Mouse (Mus musculus): ENCODE measurements at regions not wholly inside any gene's neighbourhood (a gene's known extent, or its start where the extent isn't known, plus 50 kb on each side); places are given as distances from the start of the nearest gene placed in this dataset.

DNA sequence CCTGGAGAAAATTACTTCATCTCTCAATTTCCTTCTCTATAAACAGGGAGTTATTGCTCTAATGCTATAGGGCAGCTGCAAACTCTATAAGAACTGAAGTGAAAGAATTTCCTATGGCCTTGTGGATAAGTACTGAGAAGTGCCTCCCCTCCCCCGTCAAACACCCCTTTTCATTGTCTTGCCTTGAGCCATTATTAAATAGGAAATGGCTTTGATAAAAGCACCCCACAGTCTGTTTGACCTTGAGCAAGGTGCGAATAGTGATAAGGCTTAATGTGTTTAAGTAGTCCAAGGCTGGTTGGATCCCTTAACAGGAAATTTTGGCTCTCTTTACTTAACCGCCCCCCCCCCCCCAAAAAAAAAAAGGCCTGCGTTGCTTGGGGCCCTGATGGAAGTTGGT lies 111.7 kb upstream of the Arhgap28 start:
- in situ Hi-C loops (cut with MboI; ENCODE audit: low pct_unique_long_range_greater_than_20kb in 1 of 2, low sequenced_read_pairs in 2 of 2, unreplicated experiment in 1 of 2) = no loop called here

GRCm38 (mm10) chr17:68119055-68119698 lies 115.3 kb upstream of the Arhgap28 start:
- in situ Hi-C loops (cut with MboI; ENCODE audit: low pct_unique_long_range_greater_than_20kb in 1 of 2, low sequenced_read_pairs in 2 of 2, unreplicated experiment in 1 of 2) = no loop called here

- in situ Hi-C loops (cut with MboI; ENCODE audit: low pct_unique_long_range_greater_than_20kb in 1 of 2, low sequenced_read_pairs in 2 of 2, unreplicated experiment in 1 of 2) = no loop called here
Measured at GRCm38 (mm10) chr17:68120230-68120629, 116.3 kb upstream of the Arhgap28 start.

GRCm38 (mm10) chr17:68120744-68121143 lies 116.8 kb upstream of the Arhgap28 start:
- in situ Hi-C loops (cut with MboI; ENCODE audit: low pct_unique_long_range_greater_than_20kb in 1 of 2, low sequenced_read_pairs in 2 of 2, unreplicated experiment in 1 of 2) = no loop called here

GRCm38 (mm10) chr17:68134373-68134772 lies 130.5 kb upstream of the Arhgap28 start:
- in situ Hi-C loops (cut with MboI; ENCODE audit: low pct_unique_long_range_greater_than_20kb in 1 of 2, low sequenced_read_pairs in 2 of 2, unreplicated experiment in 1 of 2) = no loop called here

- in situ Hi-C loops (cut with MboI; ENCODE audit: low pct_unique_long_range_greater_than_20kb in 1 of 2, low sequenced_read_pairs in 2 of 2, unreplicated experiment in 1 of 2) = no loop called here
Measured at GRCm38 (mm10) chr17:68135436-68135835, 131.5 kb upstream of the Arhgap28 start.

DNA sequence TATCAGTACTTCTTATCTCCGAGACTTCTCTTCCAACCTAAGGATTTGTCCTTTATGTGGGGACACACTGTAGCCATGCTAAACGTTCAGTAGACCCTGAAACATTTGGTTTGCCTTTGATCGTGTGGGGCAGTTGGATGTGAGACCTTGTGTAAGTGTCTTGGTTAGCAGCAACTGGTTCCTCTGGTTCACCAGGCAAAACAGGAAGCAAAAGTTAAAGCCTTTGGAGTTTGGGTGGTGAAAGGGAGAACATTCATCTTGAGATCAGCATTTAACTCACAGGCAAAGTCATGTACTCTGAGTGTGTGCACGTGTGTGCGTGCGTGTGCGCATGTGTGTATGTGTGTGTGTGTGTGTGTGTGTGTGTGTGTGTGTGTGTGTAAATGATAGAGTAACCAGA lies 130.3 kb upstream of the L3mbtl4 start:
- in situ Hi-C loops (cut with MboI; ENCODE audit: low pct_unique_long_range_greater_than_20kb in 1 of 2, low sequenced_read_pairs in 2 of 2, unreplicated experiment in 1 of 2) = no loop called here

- in situ Hi-C loops (cut with MboI; ENCODE audit: low pct_unique_long_range_greater_than_20kb in 1 of 2, low sequenced_read_pairs in 2 of 2, unreplicated experiment in 1 of 2) = no loop called here
Measured at GRCm38 (mm10) chr17:68149237-68149792, 124.3 kb upstream of the L3mbtl4 start.

DNA sequence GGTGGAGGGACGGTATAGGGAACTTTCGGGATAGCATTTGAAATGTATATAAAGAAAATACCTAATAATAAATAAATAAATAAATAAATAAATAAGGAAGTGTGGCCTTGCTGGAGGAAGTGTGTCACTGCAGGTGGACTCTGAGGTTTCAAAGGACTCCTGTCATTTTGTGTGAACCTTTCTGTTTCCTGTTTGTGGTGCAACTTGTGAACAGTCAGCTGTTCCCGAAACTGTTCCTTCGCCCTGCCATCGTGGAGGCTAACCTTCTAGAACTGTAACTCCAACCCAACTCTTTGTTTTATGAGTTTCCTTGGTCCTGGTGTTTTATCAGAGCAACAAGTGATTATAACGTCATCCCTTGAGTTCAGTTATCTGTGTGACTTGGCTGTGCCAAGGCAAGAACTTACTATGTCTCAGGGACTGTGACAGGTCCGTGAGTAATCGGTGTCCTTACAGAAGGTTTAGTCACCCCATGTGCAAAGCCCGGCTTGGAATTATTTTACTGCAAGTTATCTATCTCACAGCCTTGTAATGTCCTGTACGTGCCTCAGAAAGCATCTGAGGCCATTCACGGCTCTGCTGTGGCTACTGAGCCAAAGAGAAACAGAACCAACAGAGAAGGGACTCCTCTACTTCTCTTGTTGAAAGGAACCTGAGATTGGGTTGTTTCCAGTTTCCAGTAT lies 121.0 kb upstream of the L3mbtl4 start:
- in situ Hi-C loops (cut with MboI; ENCODE audit: low pct_unique_long_range_greater_than_20kb in 1 of 2, low sequenced_read_pairs in 2 of 2, unreplicated experiment in 1 of 2) = loop anchor here in 1 of 2 experiments (25.0 kb wide), 1 partner anchor 290 kb away; no protein-coding TSS in a partner anchor

DNA sequence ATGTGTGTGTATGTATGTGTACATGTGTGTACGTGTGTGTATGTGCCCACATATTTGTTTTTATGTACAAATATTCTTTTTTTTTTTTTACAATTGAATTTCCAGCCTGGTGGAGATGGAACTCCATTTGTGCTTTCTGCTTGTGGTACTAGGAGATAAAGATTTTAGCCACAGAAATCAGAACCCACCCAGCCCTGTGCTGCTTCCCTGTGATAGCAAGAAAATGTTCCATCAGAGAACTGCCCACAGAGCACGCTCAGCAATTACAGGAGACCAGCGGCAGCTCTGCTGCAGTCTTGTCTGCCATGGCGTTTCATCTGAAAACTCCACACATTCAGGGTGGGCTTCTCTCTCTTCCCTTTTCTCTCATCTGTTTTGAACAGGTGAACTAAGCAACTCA lies 118.7 kb upstream of the L3mbtl4 start:
- in situ Hi-C loops (cut with MboI; ENCODE audit: low pct_unique_long_range_greater_than_20kb in 1 of 2, low sequenced_read_pairs in 2 of 2, unreplicated experiment in 1 of 2) = loop anchor here in 1 of 2 experiments (25.0 kb wide), 1 partner anchor 293 kb away; no protein-coding TSS in a partner anchor

GRCm38 (mm10) chr17:68158172-68158651 lies 115.4 kb upstream of the L3mbtl4 start:
- in situ Hi-C loops (cut with MboI; ENCODE audit: low pct_unique_long_range_greater_than_20kb in 1 of 2, low sequenced_read_pairs in 2 of 2, unreplicated experiment in 1 of 2) = loop anchor here in 1 of 2 experiments (25.0 kb wide), 1 partner anchor 296 kb away; no protein-coding TSS in a partner anchor

GRCm38 (mm10) chr17:68161107-68161506 lies 112.5 kb upstream of the L3mbtl4 start:
- in situ Hi-C loops (cut with MboI; ENCODE audit: low pct_unique_long_range_greater_than_20kb in 1 of 2, low sequenced_read_pairs in 2 of 2, unreplicated experiment in 1 of 2) = loop anchor here in 1 of 2 experiments (25.0 kb wide), 1 partner anchor 299 kb away; no protein-coding TSS in a partner anchor

DNA sequence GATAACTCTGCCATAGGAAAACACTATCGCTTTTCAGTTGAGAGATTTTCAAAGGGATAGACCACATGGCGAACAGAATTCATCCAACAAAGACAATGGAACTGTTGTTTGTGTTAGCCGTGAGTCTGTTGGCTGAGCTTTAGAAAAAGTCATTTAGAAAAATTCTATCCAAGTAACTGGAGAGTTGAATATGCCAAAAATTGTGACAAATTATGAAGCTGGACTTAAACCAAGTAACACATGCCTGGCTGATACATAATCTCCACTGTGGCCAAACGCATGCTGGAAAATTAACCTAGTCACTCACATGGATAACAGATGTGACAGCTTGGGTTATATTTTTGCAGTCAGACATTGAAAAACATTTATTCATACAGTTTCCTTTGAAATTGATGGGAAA lies 110.1 kb upstream of the L3mbtl4 start:
- in situ Hi-C loops (cut with MboI; ENCODE audit: low pct_unique_long_range_greater_than_20kb in 1 of 2, low sequenced_read_pairs in 2 of 2, unreplicated experiment in 1 of 2) = loop anchor here in 1 of 2 experiments (25.0 kb wide), 1 partner anchor 301 kb away; no protein-coding TSS in a partner anchor

DNA sequence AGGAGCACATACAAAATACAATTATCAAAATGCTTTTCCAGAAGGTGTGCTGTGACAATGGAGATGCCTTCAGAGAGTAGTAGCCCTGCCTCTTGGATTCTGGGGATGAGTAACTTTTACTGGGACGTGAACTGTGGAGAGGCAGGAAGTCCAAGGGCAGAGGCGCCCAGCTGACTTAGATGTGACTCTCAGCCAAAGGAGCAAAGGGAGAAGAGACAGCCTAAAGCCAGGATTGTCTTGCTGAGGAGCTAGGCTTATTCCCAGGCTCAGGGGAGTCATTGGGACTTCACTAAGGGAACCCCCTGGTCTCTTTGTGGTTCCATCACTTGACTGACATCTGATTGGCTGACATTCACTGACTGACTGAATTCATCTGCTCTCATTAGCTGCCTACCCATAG lies 108.9 kb upstream of the L3mbtl4 start:
- in situ Hi-C loops (cut with MboI; ENCODE audit: low pct_unique_long_range_greater_than_20kb in 1 of 2, low sequenced_read_pairs in 2 of 2, unreplicated experiment in 1 of 2) = loop anchor here in 1 of 2 experiments (25.0 kb wide), 1 partner anchor 302 kb away; no protein-coding TSS in a partner anchor

DNA sequence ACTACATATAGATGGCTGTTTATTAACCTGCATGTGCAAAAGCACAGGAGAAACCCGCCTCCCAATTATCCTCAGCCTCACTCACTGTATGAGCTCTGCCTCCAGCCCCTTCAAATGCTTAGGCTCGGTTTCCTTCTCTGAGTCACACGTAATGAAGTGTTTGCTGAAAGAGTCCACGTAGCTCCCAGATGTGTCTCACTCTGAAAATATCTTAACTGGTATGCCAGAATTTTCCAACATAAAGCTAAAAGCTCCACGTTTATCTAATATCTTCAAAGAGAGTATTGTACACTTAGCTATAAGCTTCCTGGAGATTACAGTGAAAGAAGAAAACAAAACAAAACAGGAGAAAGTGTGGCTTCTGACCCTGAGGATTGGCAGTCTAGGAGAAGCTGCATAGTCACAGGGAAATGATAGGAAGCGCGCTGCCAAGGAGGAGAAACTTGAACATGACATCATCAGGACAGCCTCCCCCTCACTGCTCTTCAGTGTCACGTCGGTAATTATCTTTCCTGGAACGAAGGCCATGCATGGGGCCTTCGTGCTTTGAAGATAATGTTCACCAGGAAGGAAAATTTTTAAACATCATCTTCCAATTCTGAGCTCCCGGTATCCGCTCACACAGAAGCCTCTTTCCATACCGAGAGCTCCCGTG lies 108.3 kb upstream of the L3mbtl4 start:
- in situ Hi-C loops (cut with MboI; ENCODE audit: low pct_unique_long_range_greater_than_20kb in 1 of 2, low sequenced_read_pairs in 2 of 2, unreplicated experiment in 1 of 2) = loop anchor here in 1 of 2 experiments (25.0 kb wide), 1 partner anchor 303 kb away; no protein-coding TSS in a partner anchor

DNA sequence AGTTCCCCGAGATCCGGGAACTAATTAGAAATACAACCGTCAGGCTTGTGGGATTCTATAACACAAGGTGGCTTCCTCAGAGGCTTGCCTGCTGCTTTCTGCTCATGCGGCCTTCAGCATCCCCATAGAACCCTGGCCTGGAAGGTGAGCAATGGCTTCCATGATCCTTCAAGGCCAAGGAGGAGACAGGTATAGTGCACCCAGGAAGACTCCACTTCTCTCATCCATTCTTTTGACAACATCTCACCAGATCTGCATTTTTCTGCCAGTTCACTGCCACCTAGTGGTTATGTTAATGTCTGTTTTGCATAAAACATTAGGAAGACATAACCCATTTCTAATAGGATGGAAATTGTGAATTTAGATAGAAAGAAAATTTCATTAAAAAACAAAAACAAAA lies 107.2 kb upstream of the L3mbtl4 start:
- in situ Hi-C loops (cut with MboI; ENCODE audit: low pct_unique_long_range_greater_than_20kb in 1 of 2, low sequenced_read_pairs in 2 of 2, unreplicated experiment in 1 of 2) = loop anchor here in 1 of 2 experiments (25.0 kb wide), 1 partner anchor 304 kb away; no protein-coding TSS in a partner anchor

DNA sequence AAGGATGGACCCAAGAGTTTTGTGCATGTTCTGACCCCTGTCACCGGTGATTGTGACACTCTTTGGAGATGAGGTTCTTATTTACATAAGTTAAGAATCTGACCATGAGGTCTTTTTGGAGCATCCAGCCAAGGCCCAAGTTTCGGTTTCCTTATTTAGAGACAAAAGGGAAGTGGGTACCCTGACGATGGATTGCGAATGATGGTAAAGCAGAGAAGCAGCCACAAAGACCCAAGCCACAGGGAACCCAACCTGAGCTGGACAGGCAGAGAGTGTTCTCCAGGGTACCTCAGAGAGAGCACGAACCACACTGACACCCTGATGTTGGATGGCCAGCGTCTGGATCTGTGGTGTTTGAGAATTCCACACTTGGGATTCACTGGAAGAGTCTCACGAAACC lies 100.8 kb upstream of the L3mbtl4 start:
- in situ Hi-C loops (cut with MboI; ENCODE audit: low pct_unique_long_range_greater_than_20kb in 1 of 2, low sequenced_read_pairs in 2 of 2, unreplicated experiment in 1 of 2) = loop anchor here in 1 of 2 experiments (25.0 kb wide), 1 partner anchor 311 kb away; no protein-coding TSS in a partner anchor

DNA sequence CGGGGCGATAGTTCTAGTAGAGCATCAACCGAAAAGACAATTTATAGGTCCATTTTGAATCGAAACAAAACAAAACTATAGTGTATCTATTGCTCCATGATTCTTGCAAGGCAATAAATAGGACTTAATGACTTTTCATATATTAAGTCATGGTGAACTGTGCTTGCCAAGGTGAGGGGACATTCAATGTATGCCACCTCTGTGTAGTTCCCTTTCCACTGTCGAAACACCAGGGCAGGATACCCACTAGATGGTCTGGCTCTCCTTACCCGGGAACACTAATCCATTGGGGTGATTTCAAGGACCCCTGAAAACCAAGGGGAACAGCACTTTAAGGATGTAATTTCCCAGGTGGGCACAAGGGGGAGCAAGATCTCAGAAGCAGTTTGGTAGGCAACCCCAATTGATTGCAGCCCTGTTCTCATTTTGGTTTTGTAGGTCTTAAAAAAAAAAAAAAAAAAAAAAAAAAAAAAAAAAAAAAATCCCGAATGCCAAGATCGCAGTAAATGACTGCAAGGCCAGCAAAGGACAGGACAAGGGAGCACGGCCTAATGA lies 96.9 kb upstream of the L3mbtl4 start:
- in situ Hi-C loops (cut with MboI; ENCODE audit: low pct_unique_long_range_greater_than_20kb in 1 of 2, low sequenced_read_pairs in 2 of 2, unreplicated experiment in 1 of 2) = no loop called here

Measured in mouse embryonic stem cell (cell line).